Mouse (Mus musculus) limb, embryonic 14.5 days (tissue): ENCODE measurements around the gene Gtf3c1. TPM values are rescaled to one million over a fixed set of nuclear protein-coding genes. Genes with fewer than 3 reads are reported as not detected.

ENCODE experiments used
- ATAC-seq: fragments of 200-750 bp; cut with Nextera tagmentation; 2 replicates; pipeline ENCODE4 v1.8.0; 2017; ENCODE audit warnings: low read depth, moderate number of reproducible peaks, moderate TSS enrichment; ENCODE audit not compliant: low FRiP score
- DNase-seq: peaks from one replicate; pipeline ENCODE4 v3.0.0-alpha.2; 2015; ENCODE audit warnings: low spot score
- H3K27ac ChIP-seq: fragments of 300-500 bp; sonication (generic); replicated peaks from 2 replicates; pipeline ENCODE4 v1.5.1; 2014; ENCODE audit warnings: low read depth, mild to moderate bottlenecking, low read length, moderate library complexity, mixed read lengths
- H3K27me3 ChIP-seq: fragments of 300-500 bp; sonication (generic); 2 replicates; pipeline ENCODE4 v1.6.1; 2014; ENCODE audit warnings: low read length, mixed read lengths; ENCODE audit not compliant: control insufficient read depth, insufficient read depth
- H3K36me3 ChIP-seq: fragments of 300-500 bp; sonication (generic); 2 replicates; pipeline ENCODE4 v1.6.1; 2014; ENCODE audit warnings: mild to moderate bottlenecking, low read length, moderate library complexity, mixed read lengths; ENCODE audit not compliant: control insufficient read depth, insufficient read depth
- H3K4me1 ChIP-seq: fragments of 300-500 bp; sonication (generic); 2 replicates; pipeline ENCODE4 v1.6.1; 2014; ENCODE audit warnings: antibody characterized with exemption, low read length, mixed read lengths; ENCODE audit not compliant: control insufficient read depth, insufficient read depth
- H3K4me2 ChIP-seq: fragments of 300-500 bp; sonication (generic); replicated peaks from 2 replicates; pipeline ENCODE4 v1.6.1; 2014; ENCODE audit warnings: low read depth, mild to moderate bottlenecking, low read length, moderate library complexity; ENCODE audit not compliant: severe bottlenecking
- H3K4me3 ChIP-seq: fragments of 300-500 bp; sonication (generic); replicated peaks from 2 replicates; pipeline ENCODE4 v1.5.1; 2014; ENCODE audit warnings: low read length
- H3K9ac ChIP-seq: fragments of 300-500 bp; sonication (generic); 2 replicates; pipeline ENCODE4 v1.6.1; 2014; ENCODE audit warnings: mild to moderate bottlenecking, low read depth, low read length, moderate library complexity; ENCODE audit not compliant: severe bottlenecking
- H3K9me3 ChIP-seq: fragments of 300-500 bp; sonication (generic); 2 replicates; pipeline ENCODE4 v1.6.1; 2016; ENCODE audit warnings: low read length; ENCODE audit not compliant: control insufficient read depth
- POLR2A ChIP-seq: fragments of 200-500 bp; IDR thresholded peaks from 2 replicates; pipeline ENCODE4 v1.8.0; 2012; ENCODE audit warnings: inconsistent platforms, mild to moderate bottlenecking, moderate library complexity, borderline replicate concordance; ENCODE audit not compliant: insufficient read depth, insufficient read length; ENCODE audit errors: extremely low read depth
- WGBS: fragments of 180-500 bp; shearing (Covaris S2); extraction: QIAGEN DNeasy Blood & Tissue Kit; methylation state at CpG from one replicate; pipeline ENCODE4 v1.1.7; 2014; 5-methylcytosine and 5-hydroxymethylcytosine counted together
- polyA plus RNA-seq, 2 experiments: library from polyadenylated mRNA; depleted of rRNA in 1 of 2; stranded (reverse) in 1 of 2; unstranded in 1 of 2; fragments of >200 nt; fragmentation: Nextera tagmentation in 1 of 2; extraction: Ambion mirVana in 1 of 2; gene quantifications; 2 replicates each; pipeline versions ENCODE4 v1.2.1 to v1.2.3; 2012 to 2014

Gene Gtf3c1
- polyA plus RNA-seq, 2 experiments: 27.9 to 40.7 TPM

DNA sequence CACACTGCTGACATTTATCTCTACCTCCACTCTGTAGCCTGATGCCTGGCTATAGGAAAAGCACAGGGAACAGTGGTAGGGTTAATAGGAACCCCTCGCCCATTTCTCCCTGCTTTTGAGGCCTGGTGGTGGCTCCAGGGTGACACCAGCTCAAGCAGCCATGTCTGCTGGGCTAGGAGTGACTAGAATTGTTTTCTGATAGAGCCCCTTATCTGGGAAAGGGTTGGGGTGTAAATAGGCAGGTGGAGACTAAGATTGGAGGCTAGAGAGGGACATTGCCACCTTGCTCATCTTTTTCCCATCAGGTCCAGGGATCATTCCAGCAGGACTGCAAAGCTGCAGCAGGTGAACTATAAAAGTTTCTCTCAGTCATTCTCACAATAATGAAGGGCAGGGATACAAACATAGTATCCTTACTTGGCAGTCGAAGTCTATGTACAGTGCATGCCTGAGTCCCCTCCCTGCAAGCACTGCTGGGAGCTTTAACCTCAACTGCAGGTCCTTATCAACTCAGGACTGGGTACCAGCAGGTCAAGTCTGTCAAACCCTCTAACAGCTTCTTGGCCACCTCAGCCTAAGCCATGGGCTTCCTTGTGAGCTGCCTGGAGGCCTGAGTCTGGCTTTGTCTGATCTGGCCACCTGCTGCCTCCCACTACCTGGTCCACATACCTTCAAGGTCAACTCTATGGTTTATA lies 39.2 kb upstream of the Gtf3c1 start:
- H3K4me2 ChIP-seq: no peak overlapping the region
- 80% methylated on average over 2 of the region's 2 CpGs for WGBS
- no peak overlapping the region for H3K4me3 ChIP-seq
- H3K27me3 ChIP-seq: no peaks in the 10 kb centered on the region
- ATAC-seq: no peak
- no peaks in the 10 kb centered on the region for H3K4me1 ChIP-seq
- no peak for TF ChIP-seq POLR2A
- DNase-seq: no peak
- no peak overlapping the region for H3K9ac ChIP-seq
- H3K27ac ChIP-seq: no peak overlapping the region
- no peaks in the 10 kb centered on the region for H3K9me3 ChIP-seq
- 0 out of 2 replicates have a peak, but pooled peaks cover 2% of the 10 kb centered on the region for H3K36me3 ChIP-seq

DNA sequence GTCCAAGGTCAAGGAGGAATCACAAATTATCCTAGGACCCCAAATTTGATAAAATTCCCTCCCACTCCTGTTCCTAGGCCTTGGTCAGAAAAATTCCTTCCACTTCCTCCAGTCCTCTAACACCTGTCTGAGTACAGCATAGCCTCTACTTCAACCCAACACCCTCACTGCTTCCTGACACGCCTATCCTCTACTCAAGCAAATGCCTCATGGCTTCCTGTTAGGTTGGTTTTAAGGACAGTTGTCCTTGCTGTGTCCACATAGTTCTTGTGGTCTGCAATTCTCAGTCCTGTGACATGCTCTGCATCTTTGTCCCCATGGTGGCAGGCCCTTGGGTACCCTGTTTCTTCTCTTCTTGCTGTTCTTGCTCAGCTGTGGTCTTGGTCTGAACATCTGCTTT lies 37.2 kb upstream of the Gtf3c1 start:
- 0 out of 2 replicates have a peak, but pooled peaks cover 2% of the 10 kb centered on the region for H3K36me3 ChIP-seq
- H3K9ac ChIP-seq: no peak overlapping the region
- H3K4me1 ChIP-seq: no peaks in the 10 kb centered on the region
- no peaks in the 10 kb centered on the region for H3K9me3 ChIP-seq
- ATAC-seq (no peak), DNase-seq (no peak)
- no peak overlapping the region for H3K27ac ChIP-seq
- 91% methylated on average over 1 of the region's 1 CpGs for WGBS
- H3K4me3 ChIP-seq: no peak overlapping the region
- H3K4me2 ChIP-seq: no peak overlapping the region
- H3K27me3 ChIP-seq: no peaks in the 10 kb centered on the region
- TF ChIP-seq POLR2A: no peak

DNA sequence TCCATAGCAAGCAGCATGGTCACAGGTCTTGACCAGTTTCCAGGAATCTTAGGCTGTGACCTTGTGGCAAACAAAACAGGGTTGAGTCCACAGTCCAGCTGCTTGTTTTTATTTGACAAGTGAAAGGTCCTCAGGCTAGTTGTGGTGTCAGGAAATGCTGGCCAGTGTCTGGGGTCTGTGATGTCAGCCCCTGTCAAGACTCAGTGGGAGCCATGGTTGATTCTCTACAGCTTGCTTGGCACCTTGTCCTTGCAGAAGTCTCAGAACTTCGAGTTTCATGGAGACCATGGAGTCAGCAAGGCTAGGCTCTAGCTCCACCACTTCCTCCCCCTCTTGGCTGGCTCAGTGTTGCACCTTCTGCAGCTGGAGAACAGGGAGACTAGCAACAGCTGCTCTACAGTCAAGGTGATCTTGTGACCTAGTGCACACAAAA lies 33.7 kb upstream of the Gtf3c1 start:
- no peak for TF ChIP-seq POLR2A
- no peak overlapping the region for H3K27ac ChIP-seq
- no peak for DNase-seq
- H3K4me1 ChIP-seq: no peaks in the 10 kb centered on the region
- H3K36me3 ChIP-seq: 0 out of 2 replicates have a peak, but pooled peaks cover 2% of the 10 kb centered on the region
- no peak overlapping the region for H3K4me2 ChIP-seq
- no peaks in the 10 kb centered on the region for H3K9me3 ChIP-seq
- no peaks in the 10 kb centered on the region for H3K27me3 ChIP-seq
- H3K4me3 ChIP-seq: no peak overlapping the region
- no peak for ATAC-seq
- H3K9ac ChIP-seq: no peak overlapping the region
- 25% methylated on average over 1 of the region's 1 CpGs for WGBS

GRCm38 (mm10) chr7:125740521-125740920 lies 32.9 kb upstream of the Gtf3c1 start:
- H3K4me2 ChIP-seq: no peak overlapping the region
- no peak overlapping the region for H3K4me3 ChIP-seq
- H3K27me3 ChIP-seq: no peaks in the 10 kb centered on the region
- no peak for ATAC-seq
- 67% methylated on average over 2 of the region's 2 CpGs for WGBS
- no peak overlapping the region for H3K9ac ChIP-seq
- no peaks in the 10 kb centered on the region for H3K9me3 ChIP-seq
- H3K4me1 ChIP-seq: no peaks in the 10 kb centered on the region
- 0 out of 2 replicates have a peak, but pooled peaks cover 2% of the 10 kb centered on the region for H3K36me3 ChIP-seq
- DNase-seq: no peak
- H3K27ac ChIP-seq: no peak overlapping the region
- no peak for TF ChIP-seq POLR2A

GRCm38 (mm10) chr7:125736366-125737015 lies 28.9 kb upstream of the Gtf3c1 start:
- DNase-seq (no peak), ATAC-seq (no peak)
- Histone ChIP-seq H3K27ac (no peak overlapping the region), H3K9ac (no peak overlapping the region), H3K27me3 (no peaks in the 10 kb centered on the region), H3K4me1 (no peaks in the 10 kb centered on the region), H3K9me3 (no peaks in the 10 kb centered on the region), H3K4me3 (no peak overlapping the region), H3K4me2 (no peak overlapping the region), H3K36me3 (no peaks in the 10 kb centered on the region)
- TF ChIP-seq POLR2A: no peak
- 82% methylated on average over 4 of the region's 4 CpGs for WGBS
